Mouse (Mus musculus) hindbrain, embryonic 15.5 days (tissue): Measurements from ENCODE around the gene Tmem87a. TPM values are rescaled to one million over a fixed set of nuclear protein-coding genes. Genes with fewer than 3 reads are reported as not detected.
A peak's percentile ranks its signal among the peaks of the same experiment; 100 is the strongest.

Experiments used
- ATAC-seq: fragments of 200-750 bp; cut with Nextera tagmentation; 2 replicates; pipeline ENCODE4 v1.8.0; 2017; ENCODE audit warnings: low read depth, moderate number of reproducible peaks, moderate TSS enrichment; ENCODE audit not compliant: low FRiP score
- H3K27ac ChIP-seq: fragments of 300-500 bp; sonication (generic); replicated peaks from 2 replicates; pipeline ENCODE4 v1.5.1; 2015; ENCODE audit warnings: mild to moderate bottlenecking, inconsistent platforms
- H3K27me3 ChIP-seq: fragments of 300-500 bp; sonication (generic); 2 replicates; pipeline ENCODE4 v1.6.1; 2015; ENCODE audit warnings: control low read depth, inconsistent platforms
- H3K36me3 ChIP-seq: fragments of 300-500 bp; sonication (generic); 2 replicates; pipeline ENCODE4 v1.6.1; 2015; ENCODE audit warnings: control low read depth, inconsistent platforms
- H3K4me1 ChIP-seq: fragments of 300-500 bp; sonication (generic); replicated peaks from 2 replicates; pipeline ENCODE4 v1.6.1; 2015; ENCODE audit warnings: control low read depth, inconsistent platforms
- H3K4me2 ChIP-seq: fragments of 300-500 bp; sonication (generic); 2 replicates; pipeline ENCODE4 v1.6.1; 2015; ENCODE audit warnings: moderate library complexity, mild to moderate bottlenecking, inconsistent platforms
- H3K4me3 ChIP-seq: fragments of 300-500 bp; sonication (generic); 2 replicates; pipeline ENCODE4 v1.5.1; 2015; ENCODE audit warnings: mild to moderate bottlenecking, inconsistent platforms
- H3K9ac ChIP-seq: fragments of 300-500 bp; sonication (generic); 2 replicates; pipeline ENCODE4 v1.6.1; 2015; ENCODE audit warnings: inconsistent platforms
- H3K9me3 ChIP-seq: fragments of 300-500 bp; sonication (generic); 2 replicates; pipeline ENCODE4 v1.6.1; 2016; ENCODE audit warnings: control low read depth, inconsistent platforms
- WGBS: fragments of 180-500 bp; shearing (Covaris S2); methylation state at CpG from one replicate; pipeline ENCODE4 v1.1.7; 2015; 5-methylcytosine and 5-hydroxymethylcytosine counted together
- polyA plus RNA-seq: library from polyadenylated mRNA; unstranded; fragments of >200 nt; fragmentation: Nextera tagmentation; extraction: Ambion mirVana; gene quantifications from 2 replicates; pipeline ENCODE4 v1.2.1, GENCODE M21; 2015

Gene Tmem87a
- polyA plus RNA-seq: 5.1 and 6.7 TPM in 2 replicates

DNA sequence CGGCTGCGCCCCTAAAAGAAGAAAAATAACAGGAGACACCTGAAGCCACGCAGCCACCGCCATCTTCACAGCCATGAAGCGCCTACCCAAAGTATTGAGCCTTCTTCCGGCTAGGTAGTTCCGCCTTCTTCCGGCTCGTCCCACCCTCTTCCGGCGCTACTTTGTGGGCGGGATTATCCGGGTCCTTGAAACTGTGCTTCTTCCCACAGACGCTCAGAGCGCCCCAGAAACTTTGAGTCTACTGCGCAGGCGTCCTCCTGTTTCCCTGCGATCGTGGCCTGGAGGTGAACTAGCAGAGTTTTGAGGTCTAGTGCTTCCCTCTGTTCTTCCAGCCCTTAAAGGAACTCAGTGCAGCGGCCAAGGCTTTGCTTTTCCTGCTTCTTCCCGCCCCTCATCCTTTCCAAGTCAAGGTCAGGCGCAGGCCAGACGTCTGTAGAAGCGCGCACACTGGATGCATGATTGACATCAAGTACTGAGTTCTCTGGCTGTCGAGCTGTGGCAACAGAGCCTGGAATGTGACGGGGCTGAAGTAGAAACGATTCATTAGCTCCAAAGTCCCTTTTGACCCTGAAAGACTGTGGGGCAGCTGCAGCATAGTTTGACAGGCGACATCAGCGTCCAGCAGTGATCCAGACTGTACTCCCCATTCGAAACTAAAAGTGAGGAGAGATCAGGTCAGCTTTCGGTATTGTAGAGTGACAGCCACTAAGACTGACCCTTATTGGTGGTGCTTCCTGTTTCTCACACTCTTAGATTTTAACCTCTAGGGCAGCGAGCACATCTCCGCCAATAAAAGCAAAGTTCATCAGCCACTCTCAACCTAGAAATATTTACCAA, at the start of gene Tmem87a:
TSS of gene Tmem87a (minus strand) at position 128 of the 837 bp plus-strand sequence.
- no peaks in the 10 kb centered on the region for H3K9me3 ChIP-seq
- H3K27me3 ChIP-seq: no peaks in the 10 kb centered on the region
- under 1% methylated on average over 34 of the region's 34 CpGs for WGBS
- ATAC-seq: peak; percentile 100
- H3K4me1 ChIP-seq: peaks cover 29% of the 10 kb centered on the region
- H3K27ac ChIP-seq: peak within 1 kb of the TSS; percentile 92
- H3K4me2 ChIP-seq: peak within 1 kb of the TSS; percentile 69
- H3K4me3 ChIP-seq: peak within 1 kb of the TSS; percentile 90
- no peaks in the 10 kb centered on the region for H3K36me3 ChIP-seq
- peak within 1 kb of the TSS; percentile 77 for H3K9ac ChIP-seq

GRCm38 (mm10) chr2:120452600-120452999, 48.7 kb upstream of the Tmem87a start:
- H3K9ac ChIP-seq: no peak overlapping the region
- no peaks in the 10 kb centered on the region for H3K9me3 ChIP-seq
- ATAC-seq: no peak
- H3K36me3 ChIP-seq: no peaks in the 10 kb centered on the region
- H3K4me2 ChIP-seq: no peak overlapping the region
- no peaks in the 10 kb centered on the region for H3K4me1 ChIP-seq
- 69% methylated on average over 4 of the region's 4 CpGs for WGBS
- no peak overlapping the region for H3K27ac ChIP-seq
- H3K27me3 ChIP-seq: no peaks in the 10 kb centered on the region
- H3K4me3 ChIP-seq: no peak overlapping the region

- no peaks in the 10 kb centered on the region for H3K9me3 ChIP-seq
- WGBS: 72% methylated on average over 6 of the region's 6 CpGs
- no peaks in the 10 kb centered on the region for H3K36me3 ChIP-seq
- no peak overlapping the region for H3K4me3 ChIP-seq
- no peak for ATAC-seq
- no peaks in the 10 kb centered on the region for H3K27me3 ChIP-seq
- H3K4me1 ChIP-seq: no peaks in the 10 kb centered on the region
- no peak overlapping the region for H3K4me2 ChIP-seq
- H3K27ac ChIP-seq: no peak overlapping the region
- H3K9ac ChIP-seq: no peak overlapping the region
These were observed 46.8 kb upstream of the Tmem87a start for GRCm38 (mm10) chr2:120450724-120451123.

DNA sequence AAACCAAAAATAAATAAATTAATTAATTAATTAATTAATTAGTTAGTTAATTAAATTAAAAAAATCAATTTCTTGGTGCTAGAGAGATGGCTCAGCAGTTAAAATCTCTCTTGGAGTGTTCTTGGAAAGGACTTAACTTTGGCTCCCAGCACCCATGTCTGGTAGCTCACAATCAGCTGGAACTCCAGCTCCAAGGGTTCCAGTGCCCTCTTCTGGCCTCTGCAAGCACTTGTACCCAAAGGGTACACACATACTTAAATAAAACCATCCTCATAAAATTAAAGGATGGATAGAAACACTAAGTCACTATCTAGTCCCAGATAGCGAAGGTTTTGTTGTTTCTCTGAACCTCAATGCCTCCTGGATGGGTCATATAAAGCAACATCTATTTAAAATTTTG, 43.4 kb upstream of the Tmem87a start:
- H3K4me3 ChIP-seq: no peak overlapping the region
- no peaks in the 10 kb centered on the region for H3K4me1 ChIP-seq
- H3K27ac ChIP-seq: no peak overlapping the region
- WGBS: 92% methylated on average over 1 of the region's 1 CpGs
- H3K27me3 ChIP-seq: no peaks in the 10 kb centered on the region
- H3K36me3 ChIP-seq: no peaks in the 10 kb centered on the region
- no peaks in the 10 kb centered on the region for H3K9me3 ChIP-seq
- H3K4me2 ChIP-seq: no peak overlapping the region
- no peak for ATAC-seq
- no peak overlapping the region for H3K9ac ChIP-seq

- no peak for ATAC-seq
- Histone ChIP-seq H3K36me3 (no peaks in the 10 kb centered on the region), H3K9ac (no peak overlapping the region), H3K4me2 (no peak overlapping the region), H3K4me3 (no peak overlapping the region), H3K27ac (no peak overlapping the region), H3K9me3 (no peaks in the 10 kb centered on the region), H3K27me3 (no peaks in the 10 kb centered on the region), H3K4me1 (no peaks in the 10 kb centered on the region)
- WGBS: 86% methylated on average over 10 of the region's 10 CpGs
These were observed 42.5 kb upstream of the Tmem87a start for GRCm38 (mm10) chr2:120446373-120446772.

- Histone ChIP-seq H3K36me3 (no peaks in the 10 kb centered on the region), H3K4me1 (no peaks in the 10 kb centered on the region), H3K9ac (no peak overlapping the region), H3K27me3 (no peaks in the 10 kb centered on the region), H3K27ac (no peak overlapping the region), H3K4me3 (no peak overlapping the region), H3K9me3 (no peaks in the 10 kb centered on the region), H3K4me2 (no peak overlapping the region)
- WGBS: 93% methylated on average over 1 of the region's 1 CpGs
- ATAC-seq: no peak
These were observed 40.6 kb upstream of the Tmem87a start for GRCm38 (mm10) chr2:120444486-120444885.

- 0 out of 2 replicates have a peak, but pooled peaks cover 3% of the 10 kb centered on the region for H3K36me3 ChIP-seq
- H3K4me3 ChIP-seq: no peak overlapping the region
- H3K27ac ChIP-seq: no peak overlapping the region
- no peaks in the 10 kb centered on the region for H3K4me1 ChIP-seq
- no peak for ATAC-seq
- WGBS: 93% methylated on average over 5 of the region's 5 CpGs
- no peak overlapping the region for H3K4me2 ChIP-seq
- no peak overlapping the region for H3K9ac ChIP-seq
- H3K27me3 ChIP-seq: no peaks in the 10 kb centered on the region
- H3K9me3 ChIP-seq: no peaks in the 10 kb centered on the region
These were observed 20.5 kb upstream of the Tmem87a start for GRCm38 (mm10) chr2:120424386-120424785.

DNA sequence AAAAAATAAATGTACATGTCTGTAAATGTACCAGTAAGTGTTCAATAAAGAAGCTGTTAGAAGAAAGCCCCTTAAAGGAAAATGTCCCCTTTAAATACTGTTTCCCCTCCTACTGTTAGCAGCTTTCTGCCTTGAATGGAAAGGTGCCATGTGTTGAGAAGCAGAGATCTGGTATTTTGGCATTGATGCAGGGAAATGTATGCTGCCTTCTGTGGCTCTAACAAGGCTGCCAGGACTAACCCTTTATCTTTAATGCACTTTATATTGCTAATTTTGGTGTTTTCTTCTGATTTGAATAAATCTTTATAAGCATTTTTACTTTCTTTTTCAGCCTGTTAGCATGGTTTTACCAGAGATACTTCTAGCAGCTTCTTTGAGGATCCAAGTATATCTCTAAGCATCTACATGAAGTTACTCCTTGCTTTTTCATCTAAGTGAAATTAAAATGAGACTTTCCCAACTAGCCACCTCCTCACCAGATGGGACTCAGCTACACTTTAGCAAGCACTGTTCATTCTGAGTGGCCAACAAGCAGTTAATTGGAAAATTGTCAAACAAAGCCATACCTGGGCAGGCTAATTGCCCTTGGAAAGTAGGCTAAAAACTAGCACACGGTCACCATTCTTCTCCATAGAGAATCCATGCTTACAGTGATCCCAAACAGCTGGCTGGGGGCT, 11.0 kb upstream of the Tmem87a start:
- H3K27ac ChIP-seq: no peak overlapping the region
- H3K36me3 ChIP-seq: 0 out of 2 replicates have a peak, but pooled peaks cover 4% of the 10 kb centered on the region
- no peak overlapping the region for H3K4me3 ChIP-seq
- 76% methylated on average over 1 of the region's 1 CpGs for WGBS
- H3K4me2 ChIP-seq: no peak overlapping the region
- no peak for ATAC-seq
- H3K4me1 ChIP-seq: no peaks in the 10 kb centered on the region
- no peaks in the 10 kb centered on the region for H3K9me3 ChIP-seq
- H3K9ac ChIP-seq: no peak overlapping the region
- H3K27me3 ChIP-seq: no peaks in the 10 kb centered on the region

- Histone ChIP-seq H3K27me3 (no peaks in the 10 kb centered on the region), H3K4me1 (no peaks in the 10 kb centered on the region), H3K9ac (no peak overlapping the region), H3K9me3 (no peaks in the 10 kb centered on the region), H3K27ac (no peak overlapping the region), H3K4me2 (no peak overlapping the region), H3K4me3 (no peak overlapping the region), H3K36me3 (0 out of 2 replicates have a peak, but pooled peaks cover 4% of the 10 kb centered on the region)
- no peak for ATAC-seq
These were observed 10.2 kb upstream of the Tmem87a start for GRCm38 (mm10) chr2:120414113-120414512.

DNA sequence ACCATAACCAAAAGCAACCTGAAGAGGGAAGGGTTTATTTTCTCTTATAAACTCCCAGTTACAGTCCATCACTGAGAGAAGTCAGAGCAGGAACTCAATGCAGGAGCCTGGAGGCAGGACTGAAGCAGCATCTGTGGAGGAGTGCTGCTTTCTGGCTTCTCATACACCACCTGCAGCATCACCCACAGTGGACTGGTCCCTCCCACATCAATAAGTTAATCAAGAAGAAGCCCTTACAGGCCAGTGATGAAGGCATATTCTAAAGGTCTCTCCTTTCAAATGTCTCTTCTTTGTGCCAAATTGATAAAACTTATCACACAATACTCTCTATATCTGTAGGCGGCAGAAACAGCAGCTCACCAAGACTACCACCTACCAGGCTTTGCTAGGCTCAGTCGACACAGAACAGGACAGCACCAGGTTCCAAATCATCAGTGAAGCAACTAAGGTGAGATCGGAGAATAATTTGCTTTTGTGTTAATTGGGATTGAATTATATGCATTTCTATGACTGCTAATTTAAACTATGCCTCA, 7.2 kb upstream of the Tmem87a start:
- 92% methylated on average over 3 of the region's 3 CpGs for WGBS
- no peak overlapping the region for H3K4me2 ChIP-seq
- no peak overlapping the region for H3K9ac ChIP-seq
- no peaks in the 10 kb centered on the region for H3K27me3 ChIP-seq
- ATAC-seq: no peak
- no peaks in the 10 kb centered on the region for H3K9me3 ChIP-seq
- H3K4me1 ChIP-seq: no peaks in the 10 kb centered on the region
- 0 out of 2 replicates have a peak, but pooled peaks cover 4% of the 10 kb centered on the region for H3K36me3 ChIP-seq
- H3K4me3 ChIP-seq: no peak overlapping the region
- H3K27ac ChIP-seq: no peak overlapping the region

DNA sequence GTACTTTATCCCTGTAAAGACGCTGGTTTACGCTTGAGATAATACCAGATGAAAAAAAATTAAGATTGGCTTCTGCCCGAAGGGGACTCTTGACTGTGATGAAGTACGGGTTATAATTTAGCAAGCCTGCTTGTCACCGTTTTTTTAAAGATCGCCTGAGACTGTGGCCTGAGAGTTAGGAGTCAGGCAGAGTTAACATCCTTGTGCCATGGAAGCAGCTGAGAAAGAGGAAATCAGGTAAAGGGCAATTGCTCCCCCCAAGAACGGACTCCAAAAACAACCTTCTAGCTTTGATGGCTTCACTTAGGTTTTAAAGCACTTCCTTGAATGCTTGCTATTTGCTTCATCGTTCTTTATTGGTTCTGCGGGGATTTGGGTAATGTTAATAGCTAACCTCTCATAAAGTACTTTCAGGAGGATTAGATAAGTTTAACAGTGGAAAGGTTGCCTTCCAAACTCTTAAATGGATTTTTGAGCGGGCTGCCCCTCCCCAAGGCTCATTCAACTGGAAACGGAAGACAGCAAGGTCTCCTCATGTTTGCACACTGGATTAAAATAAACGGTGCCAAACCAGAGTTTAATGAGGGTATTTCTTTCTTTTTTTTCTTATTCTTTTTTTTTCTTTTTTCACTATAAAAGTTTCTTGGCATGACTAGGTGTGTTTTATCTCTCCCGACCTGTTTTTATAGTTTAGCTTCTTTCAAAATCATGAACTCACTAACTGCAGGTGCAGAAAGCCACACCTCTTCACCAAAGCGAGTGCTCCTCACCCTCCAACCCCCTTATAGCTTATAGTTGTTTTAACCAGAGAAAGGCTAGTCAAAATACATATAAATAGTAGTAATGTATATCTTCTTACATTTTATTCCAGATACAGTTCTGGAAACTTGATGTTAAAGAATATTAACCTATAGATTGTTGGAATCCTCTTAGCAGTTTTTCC, 1.2 kb upstream of the Tmem87a start:
- peak overlapping the region; percentile 62 for H3K4me2 ChIP-seq
- peaks cover 29% of the 10 kb centered on the region for H3K4me1 ChIP-seq
- no peaks in the 10 kb centered on the region for H3K36me3 ChIP-seq
- no peak for ATAC-seq
- 40% methylated on average over 14 of the region's 14 CpGs for WGBS
- H3K9me3 ChIP-seq: no peaks in the 10 kb centered on the region
- peak overlapping the region; percentile 77 for H3K9ac ChIP-seq
- peak overlapping the region; percentile 92 for H3K27ac ChIP-seq
- H3K27me3 ChIP-seq: no peaks in the 10 kb centered on the region
- peak overlapping the region; percentile 90 for H3K4me3 ChIP-seq
